Mouse (Mus musculus) spleen, adult 2 months (tissue): Measurements from ENCODE around the gene Emc7.

Experiments
- CTCF ChIP-seq: fragments of 200-500 bp; IDR thresholded peaks from 2 replicates; pipeline ENCODE4 v1.5.1; 2011; ENCODE audit warnings: mild to moderate bottlenecking, inconsistent platforms; ENCODE audit not compliant: insufficient read depth, insufficient read length, insufficient replicate concordance; ENCODE audit errors: extremely low read depth
- POLR2A ChIP-seq: fragments of 200-500 bp; IDR thresholded peaks from 2 replicates; pipeline ENCODE4 v1.6.1; 2011; ENCODE audit warnings: low read depth, low read length, inconsistent platforms

DNA sequence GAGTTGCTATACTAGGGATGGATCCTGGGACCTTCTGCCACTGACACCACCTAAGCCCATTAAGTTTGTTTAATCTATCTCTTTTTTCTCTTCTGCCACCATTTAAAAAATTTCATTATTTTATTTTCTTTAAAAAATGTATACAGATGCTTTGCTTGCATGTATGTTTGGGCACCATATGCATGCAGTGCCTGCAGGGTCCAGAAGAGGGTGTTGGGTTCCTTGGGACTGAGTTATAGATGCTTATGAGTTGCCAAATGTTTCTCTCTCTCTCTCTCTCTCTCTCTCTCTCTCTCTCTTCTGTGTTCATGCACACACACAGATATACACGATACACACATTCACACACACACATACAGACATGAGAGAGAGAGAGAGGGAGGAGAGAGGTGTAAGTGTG lies 58.2 kb downstream of the Emc7 start:
- TF ChIP-seq POLR2A (no peak), CTCF (no peak)
